Mouse (Mus musculus) liver, embryonic 15.5 days (tissue): ENCODE measurements around the gene Vps72. TPM values are rescaled to one million over a fixed set of nuclear protein-coding genes. Genes with fewer than 3 reads are reported as not detected.

Experiments used
- ATAC-seq: fragments of 200-750 bp; cut with Nextera tagmentation; 2 replicates; pipeline ENCODE4 v1.8.0; 2017; ENCODE audit warnings: moderate number of reproducible peaks, mild to moderate bottlenecking, moderate library complexity; ENCODE audit not compliant: insufficient read depth
- H3K27ac ChIP-seq: fragments of 300-500 bp; sonication (generic); replicated peaks from 2 replicates; pipeline ENCODE4 v1.5.1; 2015; ENCODE audit warnings: mild to moderate bottlenecking, inconsistent platforms
- H3K27me3 ChIP-seq: fragments of 300-500 bp; sonication (generic); 2 replicates; pipeline ENCODE4 v1.6.1; 2015; ENCODE audit warnings: mild to moderate bottlenecking, inconsistent platforms
- H3K36me3 ChIP-seq: fragments of 300-500 bp; sonication (generic); replicated peaks from 2 replicates; pipeline ENCODE4 v1.6.1; 2015; ENCODE audit warnings: moderate library complexity, mild to moderate bottlenecking, inconsistent platforms
- H3K4me1 ChIP-seq: fragments of 300-500 bp; sonication (generic); replicated peaks from 2 replicates; pipeline ENCODE4 v1.6.1; 2015; ENCODE audit warnings: inconsistent platforms
- H3K4me2 ChIP-seq: fragments of 300-500 bp; sonication (generic); 2 replicates; pipeline ENCODE4 v1.6.1; 2015; ENCODE audit warnings: moderate library complexity, mild to moderate bottlenecking, inconsistent platforms
- H3K4me3 ChIP-seq: fragments of 300-500 bp; sonication (generic); replicated peaks from 2 replicates; pipeline ENCODE4 v1.5.1; 2015; ENCODE audit warnings: mild to moderate bottlenecking, inconsistent platforms
- H3K9ac ChIP-seq: fragments of 300-500 bp; sonication (generic); 2 replicates; pipeline ENCODE4 v1.6.1; 2015; ENCODE audit warnings: moderate library complexity, mild to moderate bottlenecking, inconsistent platforms
- H3K9me3 ChIP-seq: fragments of 300-500 bp; sonication (generic); replicated peaks from 2 replicates; pipeline ENCODE4 v1.6.1; 2016; ENCODE audit warnings: inconsistent platforms
- WGBS: fragments of 180-500 bp; shearing (Covaris S2); methylation state at CpG from one replicate; pipeline ENCODE4 v1.1.7; 2015; ENCODE audit warnings: mixed read lengths; ENCODE audit not compliant: insufficient replicate concordance; 5-methylcytosine and 5-hydroxymethylcytosine counted together
- polyA plus RNA-seq: library from polyadenylated mRNA; unstranded; fragments of >200 nt; fragmentation: Nextera tagmentation; extraction: Ambion mirVana; gene quantifications from 2 replicates; pipeline ENCODE4 v1.2.1, GENCODE M21; 2015

Vps72 gene
- 31.4 and 36.6 TPM in 2 replicates for polyA plus RNA-seq

DNA sequence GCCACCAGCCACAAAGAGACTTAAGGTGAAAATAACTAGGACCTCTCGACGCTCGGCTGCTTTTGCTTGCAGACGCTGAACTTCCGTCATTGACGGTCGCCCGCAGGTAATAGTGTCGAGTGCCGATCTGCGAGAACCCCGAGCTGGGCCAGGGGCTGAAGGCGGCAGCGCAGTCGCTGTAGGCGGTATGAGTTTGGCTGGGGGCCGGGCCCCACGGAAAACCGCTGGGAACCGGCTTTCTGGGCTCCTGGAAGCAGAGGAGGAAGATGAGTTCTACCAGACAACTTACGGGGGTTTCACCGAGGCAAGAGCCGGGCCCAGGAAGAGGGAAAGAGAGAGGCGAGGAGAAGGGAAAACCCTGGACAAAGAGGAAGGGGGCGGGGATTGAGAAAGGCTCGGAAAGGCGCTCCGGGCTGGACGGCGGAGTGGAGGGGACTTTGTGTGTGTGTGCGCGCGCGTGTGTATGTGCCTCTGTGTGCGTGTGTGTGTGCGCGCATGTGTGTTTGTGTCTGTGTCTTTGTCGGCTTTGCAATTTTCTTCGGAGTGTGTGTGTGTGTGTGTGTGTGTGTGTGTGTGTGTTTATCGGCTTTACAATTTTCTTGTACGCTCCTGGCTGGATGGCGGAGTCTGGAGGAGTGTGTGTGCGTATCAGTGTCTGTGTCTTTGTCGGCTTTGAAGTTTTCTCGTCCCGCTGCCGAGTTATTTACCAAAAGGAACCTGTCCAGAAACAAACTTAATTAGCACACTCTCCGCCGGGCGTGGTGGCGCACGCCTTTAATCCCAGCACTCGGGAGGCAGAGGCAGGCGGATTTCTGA lies at the start of gene Vps72:
Vps72 (plus strand) TSS at position 112 of the 816 bp plus-strand sequence.
- H3K27ac ChIP-seq: peak within 1 kb of the TSS; percentile 89
- peak; percentile 58 for ATAC-seq
- no peaks in the 10 kb centered on the region for H3K27me3 ChIP-seq
- H3K4me1 ChIP-seq: peaks cover 51% of the 10 kb centered on the region
- 1% methylated on average over 54 of the region's 54 CpGs for WGBS
- peak within 1 kb of the TSS; percentile 66 for H3K4me2 ChIP-seq
- H3K9ac ChIP-seq: peak within 1 kb of the TSS; percentile 80
- H3K4me3 ChIP-seq: peak within 1 kb of the TSS; percentile 71
- no peaks in the 10 kb centered on the region for H3K9me3 ChIP-seq
- peaks cover 15% of the 10 kb centered on the region for H3K36me3 ChIP-seq

DNA sequence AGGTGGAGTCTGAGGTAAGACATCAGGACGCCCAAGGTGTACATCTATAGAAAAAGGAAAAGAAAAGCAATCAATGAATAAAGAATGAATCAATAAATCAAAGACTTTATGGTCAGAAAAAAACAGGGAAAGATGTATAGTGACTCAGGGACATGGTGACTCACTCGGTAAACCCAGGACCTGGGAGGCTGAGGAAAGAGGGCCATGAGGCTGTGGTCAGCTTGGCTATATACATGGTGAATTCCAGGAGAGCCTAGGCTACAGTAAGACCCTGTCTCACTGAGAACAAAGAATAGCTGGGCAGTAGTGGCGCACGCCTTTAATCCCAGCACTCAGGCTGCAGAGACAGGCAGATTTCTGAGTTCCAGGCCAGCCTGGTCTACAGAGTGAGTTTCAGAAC lies 47.1 kb upstream of the Vps72 start:
- H3K36me3 ChIP-seq: peaks cover 99% of the 10 kb centered on the region
- H3K27ac ChIP-seq: no peak overlapping the region
- no peak overlapping the region for H3K4me3 ChIP-seq
- H3K27me3 ChIP-seq: no peaks in the 10 kb centered on the region
- no peak for ATAC-seq
- H3K4me1 ChIP-seq: 0 out of 2 replicates have a peak, but pooled peaks cover 5% of the 10 kb centered on the region
- WGBS: 81% methylated on average over 4 of the region's 4 CpGs
- no peaks in the 10 kb centered on the region for H3K9me3 ChIP-seq
- H3K9ac ChIP-seq: no peak overlapping the region
- no peak overlapping the region for H3K4me2 ChIP-seq

DNA sequence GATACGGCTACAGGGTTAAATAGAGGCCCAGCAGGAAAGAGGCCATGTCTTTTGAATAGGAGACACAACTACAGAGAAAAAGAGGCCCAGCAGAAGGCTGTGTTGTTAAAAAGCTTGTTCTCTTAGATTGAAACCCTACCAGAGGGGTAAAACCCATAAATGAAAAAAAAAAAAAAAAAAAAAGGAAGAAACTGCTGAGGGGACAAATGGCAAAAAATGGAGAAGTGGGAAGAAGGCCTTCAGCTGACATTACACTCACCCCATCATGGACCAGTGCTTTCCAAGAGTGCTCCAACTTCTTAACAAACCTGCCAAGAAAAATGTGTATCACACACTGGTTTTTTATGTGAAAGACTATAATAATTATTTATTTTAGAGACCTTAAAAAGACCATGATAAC lies 45.3 kb upstream of the Vps72 start:
- Histone ChIP-seq H3K4me2 (no peak overlapping the region), H3K9me3 (no peaks in the 10 kb centered on the region), H3K4me3 (no peak overlapping the region), H3K27me3 (no peaks in the 10 kb centered on the region), H3K9ac (no peak overlapping the region), H3K4me1 (0 out of 2 replicates have a peak, but pooled peaks cover 5% of the 10 kb centered on the region), H3K36me3 (peaks cover 99% of the 10 kb centered on the region), H3K27ac (no peak overlapping the region)
- no peak for ATAC-seq
- WGBS: 83% methylated on average over 1 of the region's 1 CpGs

DNA sequence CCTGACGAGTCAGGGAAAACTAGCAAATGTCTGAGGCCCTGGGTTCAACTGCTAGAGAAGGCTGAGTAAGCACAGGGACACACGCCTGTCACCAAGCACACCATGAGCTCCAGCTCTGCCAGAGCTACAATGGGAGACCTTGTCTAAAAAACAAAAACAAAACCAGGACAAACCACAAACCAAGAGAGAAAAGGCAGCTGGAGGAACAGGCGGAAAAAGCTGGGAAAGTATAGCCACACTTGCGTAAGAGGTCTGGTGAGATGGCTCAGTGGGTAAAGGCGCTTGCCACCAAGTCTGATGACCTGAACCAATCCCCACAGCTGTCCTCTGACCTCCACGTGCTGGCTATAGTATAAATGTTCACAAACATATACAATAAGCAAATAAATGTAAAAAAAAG lies 44.7 kb upstream of the Vps72 start:
- H3K4me1 ChIP-seq: 0 out of 2 replicates have a peak, but pooled peaks cover 5% of the 10 kb centered on the region

DNA sequence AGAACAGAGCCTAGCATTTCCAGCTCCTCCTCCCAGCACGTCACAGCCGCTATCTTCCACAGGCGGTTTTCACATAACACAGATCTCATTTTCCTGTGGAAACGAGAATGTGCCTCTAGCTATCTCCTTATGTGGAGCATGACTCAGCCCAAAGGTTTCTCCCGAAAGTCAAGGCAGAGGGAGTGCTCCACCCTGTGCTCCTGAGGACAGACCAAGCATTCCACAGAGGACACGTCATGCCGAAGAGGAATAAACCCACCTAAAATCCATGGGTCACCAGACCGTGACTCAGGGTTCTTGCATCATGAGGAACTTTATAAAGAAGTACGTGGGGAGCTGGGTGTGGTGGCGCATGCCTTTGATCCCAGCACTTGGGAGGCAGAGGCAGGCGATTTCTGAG lies 44.3 kb upstream of the Vps72 start:
- Histone ChIP-seq H3K27ac (no peak overlapping the region), H3K4me3 (no peak overlapping the region), H3K27me3 (no peaks in the 10 kb centered on the region), H3K9me3 (no peaks in the 10 kb centered on the region), H3K36me3 (peaks cover 99% of the 10 kb centered on the region), H3K4me1 (0 out of 2 replicates have a peak, but pooled peaks cover 5% of the 10 kb centered on the region), H3K4me2 (no peak overlapping the region), H3K9ac (no peak overlapping the region)
- ATAC-seq: no peak
- 81% methylated on average over 11 of the region's 11 CpGs for WGBS

More for the DNA sequence above, 44.7 kb upstream of the Vps72 start:
- H3K9ac ChIP-seq: no peak overlapping the region
- no peaks in the 10 kb centered on the region for H3K27me3 ChIP-seq
- no peak overlapping the region for H3K27ac ChIP-seq
- WGBS: 88% methylated on average over 6 of the region's 6 CpGs
- H3K9me3 ChIP-seq: no peaks in the 10 kb centered on the region
- no peak for ATAC-seq
- H3K36me3 ChIP-seq: peaks cover 99% of the 10 kb centered on the region
- no peak overlapping the region for H3K4me3 ChIP-seq
- no peak overlapping the region for H3K4me2 ChIP-seq

DNA sequence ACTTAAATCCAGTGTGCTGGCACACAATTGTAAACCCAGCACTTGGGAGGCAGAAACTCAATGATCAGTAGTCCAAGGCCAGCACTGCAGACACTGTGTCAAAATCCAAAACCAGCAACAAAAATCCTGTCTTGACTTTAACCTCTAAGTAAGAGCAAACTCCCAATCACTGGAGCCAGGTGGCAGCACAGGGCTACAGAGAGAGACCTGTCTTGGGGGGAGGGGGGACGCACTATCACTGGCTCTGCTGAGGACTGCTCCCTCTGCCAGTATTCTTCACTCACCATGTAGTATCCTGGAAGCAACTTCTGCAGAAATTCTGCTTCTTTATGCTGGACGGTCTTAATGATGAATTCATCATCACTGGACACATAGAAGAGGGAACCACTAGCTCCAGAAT lies 39.2 kb upstream of the Vps72 start:
- Histone ChIP-seq H3K27me3 (no peaks in the 10 kb centered on the region), H3K9me3 (no peaks in the 10 kb centered on the region), H3K9ac (no peak overlapping the region), H3K4me3 (no peak overlapping the region), H3K4me1 (0 out of 2 replicates have a peak, but pooled peaks cover 2% of the 10 kb centered on the region), H3K36me3 (peaks cover 90% of the 10 kb centered on the region), H3K27ac (no peak overlapping the region), H3K4me2 (no peak overlapping the region)
- ATAC-seq: no peak
- 81% methylated on average over 2 of the region's 2 CpGs for WGBS

DNA sequence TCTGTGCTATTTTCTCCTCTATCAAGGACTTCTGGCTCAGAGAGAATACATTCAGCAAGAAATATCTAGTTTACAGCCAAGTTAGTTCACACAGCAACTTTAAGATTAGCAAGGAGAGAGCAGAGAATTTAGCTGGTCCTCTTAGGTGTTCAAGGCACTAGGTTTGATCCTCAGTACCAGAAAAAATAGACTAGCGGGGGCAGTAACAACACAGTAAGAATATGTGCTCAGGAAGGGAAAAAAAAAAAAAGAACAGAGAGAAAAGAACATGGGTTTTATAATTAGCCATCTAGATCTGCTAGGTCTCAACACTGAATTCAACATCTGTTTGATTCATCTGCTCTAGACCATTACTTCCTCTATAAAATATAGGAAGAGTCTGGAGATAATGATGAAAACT lies 22.8 kb upstream of the Vps72 start:
- Histone ChIP-seq H3K27me3 (no peaks in the 10 kb centered on the region), H3K4me1 (peaks cover 2% of the 10 kb centered on the region; the same call in 1 of the 2 replicates), H3K9ac (no peak overlapping the region), H3K27ac (no peak overlapping the region), H3K36me3 (peaks cover 23% of the 10 kb centered on the region; the same call in 1 of the 2 replicates), H3K4me2 (no peak overlapping the region), H3K9me3 (no peaks in the 10 kb centered on the region), H3K4me3 (no peak overlapping the region)
- no peak for ATAC-seq
- 89% methylated on average over 1 of the region's 1 CpGs for WGBS

DNA sequence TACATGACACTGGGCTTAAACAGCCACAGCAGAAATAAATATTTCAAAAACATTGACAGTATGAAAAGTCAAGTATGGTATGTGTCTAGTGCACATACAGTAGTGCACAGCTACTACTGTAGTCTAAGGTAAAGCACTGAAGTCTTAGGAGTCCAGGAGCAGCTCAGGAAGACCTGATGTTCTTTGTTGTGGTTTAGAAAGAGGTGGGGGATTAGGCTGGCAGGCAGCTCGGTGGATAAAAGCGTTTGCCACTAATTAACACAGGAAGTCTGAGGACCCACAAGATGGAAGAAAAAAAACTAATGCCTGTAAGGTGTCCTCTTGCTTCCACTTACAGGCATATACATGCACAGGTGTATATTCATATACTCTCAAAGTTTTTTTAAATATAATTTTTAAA lies 10.0 kb upstream of the Vps72 start:
- H3K36me3 ChIP-seq: peaks cover 38% of the 10 kb centered on the region
- H3K27ac ChIP-seq: no peak overlapping the region
- peaks cover 36% of the 10 kb centered on the region for H3K4me1 ChIP-seq
- ATAC-seq: no peak
- H3K27me3 ChIP-seq: no peaks in the 10 kb centered on the region
- WGBS: 15% methylated on average over 2 of the region's 2 CpGs
- H3K4me2 ChIP-seq: no peak overlapping the region
- no peak overlapping the region for H3K9ac ChIP-seq
- H3K4me3 ChIP-seq: no peak overlapping the region
- H3K9me3 ChIP-seq: no peaks in the 10 kb centered on the region

DNA sequence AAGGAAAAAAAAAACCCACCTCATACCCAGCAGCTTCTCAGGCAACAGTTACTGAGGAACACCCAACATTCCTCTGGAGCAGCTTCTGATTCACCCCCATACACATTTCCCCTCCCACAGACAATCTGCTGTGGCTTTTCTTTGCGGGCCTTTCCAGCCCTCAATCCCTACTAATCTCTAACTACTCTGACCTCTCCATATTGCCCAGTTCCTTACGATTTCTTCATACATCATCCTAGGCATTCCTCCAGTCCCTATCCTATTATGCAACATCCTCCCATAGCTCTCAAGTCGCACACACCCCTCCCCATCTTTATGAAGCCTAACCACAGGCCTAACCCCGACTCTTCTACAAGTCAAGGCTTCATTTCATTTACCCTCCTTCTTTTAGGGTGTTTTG lies 5.7 kb upstream of the Vps72 start:
- 10% methylated on average over 4 of the region's 4 CpGs for WGBS
- Histone ChIP-seq H3K4me2 (peak overlapping the region; percentile 77), H3K4me3 (peak overlapping the region; percentile 95), H3K4me1 (peaks cover 57% of the 10 kb centered on the region), H3K36me3 (0 out of 2 replicates have a peak, but pooled peaks cover 16% of the 10 kb centered on the region), H3K9me3 (no peaks in the 10 kb centered on the region), H3K27me3 (no peaks in the 10 kb centered on the region), H3K9ac (peak overlapping the region; percentile 95), H3K27ac (peak overlapping the region; percentile 89)
- ATAC-seq: no peak

DNA sequence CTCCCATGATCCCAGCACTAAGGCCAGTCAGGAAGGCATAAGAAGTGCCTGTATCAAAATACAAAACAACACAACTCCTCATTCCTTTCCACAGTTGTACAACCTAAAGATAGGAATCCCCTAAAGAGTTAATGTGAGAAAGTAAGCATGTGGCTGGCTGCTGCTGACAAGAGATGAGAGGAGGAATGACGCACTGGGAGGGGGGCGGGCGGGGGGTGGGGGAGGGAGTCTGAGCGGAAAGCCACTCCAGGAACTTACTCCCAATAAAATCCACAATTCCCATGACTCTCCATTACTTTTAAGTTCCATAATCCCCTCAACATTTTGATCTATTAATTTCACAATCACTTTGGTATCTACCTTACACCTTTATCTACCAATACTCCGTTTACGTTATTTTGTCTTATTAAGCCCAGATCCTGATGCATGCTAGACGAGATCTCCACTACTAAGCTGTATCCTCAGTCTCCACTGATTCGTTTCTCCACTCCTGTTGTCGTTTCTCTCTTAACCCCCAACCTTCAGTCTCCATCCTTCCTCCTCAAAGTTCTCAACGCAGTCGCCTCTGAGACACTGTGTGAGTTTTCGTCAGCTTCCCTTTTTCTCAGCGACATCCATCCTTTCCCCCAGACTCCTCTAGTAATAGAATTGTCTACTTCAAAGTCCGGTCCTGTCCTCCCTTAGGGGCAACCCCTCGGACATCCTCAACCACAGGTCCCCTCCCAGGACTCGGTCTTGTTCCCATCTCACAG lies 5.1 kb upstream of the Vps72 start:
- WGBS: 0% methylated on average over 16 of the region's 16 CpGs
- Histone ChIP-seq H3K4me3 (peak overlapping the region; percentile 95), H3K36me3 (0 out of 2 replicates have a peak, but pooled peaks cover 15% of the 10 kb centered on the region), H3K27ac (peak overlapping the region; percentile 89), H3K4me1 (peaks cover 63% of the 10 kb centered on the region), H3K9ac (peak overlapping the region; percentile 95), H3K27me3 (no peaks in the 10 kb centered on the region), H3K4me2 (peak overlapping the region; percentile 77), H3K9me3 (no peaks in the 10 kb centered on the region)
- no peak; the same call in 1 of the 2 replicates for ATAC-seq
